Mouse (Mus musculus) embryonic facial prominence, embryonic 11.5 days (tissue): ENCODE results near the gene Wdr86. TPM values are rescaled to one million over a fixed set of nuclear protein-coding genes. Genes with fewer than 3 reads are reported as not detected.
"Not testable (repeated sequence)": the region's sequence is repeated elsewhere in the genome, so short reads cannot be mapped to it uniquely, and the experiment has no call there.

ENCODE experiments used
- ATAC-seq: fragments of 200-750 bp; cut with Nextera tagmentation; replicated peaks from 2 replicates; pipeline ENCODE4 v1.8.0; 2017; ENCODE audit warnings: low read depth; ENCODE audit not compliant: insufficient number of reproducible peaks, low FRiP score, low TSS enrichment
- DNase-seq: peaks from one replicate; pipeline ENCODE4 v3.0.0-alpha.2; 2015; ENCODE audit warnings: low spot score
- H3K27ac ChIP-seq: fragments of 300-500 bp; sonication (generic); replicated peaks from 2 replicates; pipeline ENCODE4 v1.5.1; 2014; ENCODE audit warnings: mild to moderate bottlenecking, low read depth, low read length, control low read depth
- H3K27me3 ChIP-seq: fragments of 300-500 bp; sonication (generic); 2 replicates; pipeline ENCODE4 v1.6.1; 2014; ENCODE audit warnings: mild to moderate bottlenecking, low read length, moderate library complexity, mixed read lengths; ENCODE audit not compliant: control insufficient read depth, insufficient read depth
- H3K36me3 ChIP-seq: fragments of 300-500 bp; sonication (generic); replicated peaks from 2 replicates; pipeline ENCODE4 v1.6.1; 2014; ENCODE audit warnings: low read depth, mild to moderate bottlenecking, low read length, moderate library complexity, mixed read lengths; ENCODE audit not compliant: control insufficient read depth, insufficient read depth
- H3K4me1 ChIP-seq: fragments of 300-500 bp; sonication (generic); 2 replicates; pipeline ENCODE4 v1.6.1; 2014; ENCODE audit warnings: low read length, mixed read lengths; ENCODE audit not compliant: control insufficient read depth, insufficient read depth
- H3K4me2 ChIP-seq: fragments of 300-500 bp; sonication (generic); 2 replicates; pipeline ENCODE4 v1.6.1; 2014; ENCODE audit warnings: low read depth, mild to moderate bottlenecking, control low read depth, low read length, moderate library complexity
- H3K4me3 ChIP-seq: fragments of 300-500 bp; sonication (generic); 2 replicates; pipeline ENCODE4 v1.5.1; 2014; ENCODE audit warnings: low read depth, low read length, control low read depth
- H3K9ac ChIP-seq: fragments of 300-500 bp; sonication (generic); replicated peaks from 2 replicates; pipeline ENCODE4 v1.6.1; 2014; ENCODE audit warnings: mild to moderate bottlenecking, control low read depth, low read length
- H3K9me3 ChIP-seq: fragments of 300-500 bp; sonication (generic); replicated peaks from 2 replicates; pipeline ENCODE4 v1.6.1; 2016; ENCODE audit warnings: mild to moderate bottlenecking, low read length, inconsistent platforms, mixed read lengths; ENCODE audit not compliant: control insufficient read depth
- WGBS: fragments of 180-500 bp; shearing (Covaris S2); extraction: QIAGEN DNeasy Blood & Tissue Kit; methylation state at CpG from one replicate; pipeline ENCODE4 v1.1.7; 2014; 5-methylcytosine and 5-hydroxymethylcytosine counted together
- polyA plus RNA-seq: library from polyadenylated mRNA; unstranded; fragments of >200 nt; fragmentation: Nextera tagmentation; extraction: Ambion mirVana; gene quantifications from 2 replicates; pipeline ENCODE4 v1.2.1, GENCODE M21; 2014

The Wdr86 gene
- polyA plus RNA-seq, 1 experiment from 2014 or later: 53.8 TPM

- Histone ChIP-seq H3K27me3 (no peaks in the 10 kb centered on the region), H3K4me2 (no peak overlapping the region), H3K4me1 (no peaks in the 10 kb centered on the region), H3K36me3 (no peaks in the 10 kb centered on the region; the same call in none of the 2 replicates), H3K4me3 (no peak overlapping the region), H3K9ac (no peak overlapping the region), H3K27ac (no peak overlapping the region), H3K9me3 (no peaks in the 10 kb centered on the region)
- ATAC-seq: no peak
- DNase-seq: no peak
- WGBS: 77% methylated on average over 1 of the region's 1 CpGs
Measured at GRCm38 (mm10) chr5:24687696-24688095, 42.8 kb downstream of the Wdr86 start.

DNA sequence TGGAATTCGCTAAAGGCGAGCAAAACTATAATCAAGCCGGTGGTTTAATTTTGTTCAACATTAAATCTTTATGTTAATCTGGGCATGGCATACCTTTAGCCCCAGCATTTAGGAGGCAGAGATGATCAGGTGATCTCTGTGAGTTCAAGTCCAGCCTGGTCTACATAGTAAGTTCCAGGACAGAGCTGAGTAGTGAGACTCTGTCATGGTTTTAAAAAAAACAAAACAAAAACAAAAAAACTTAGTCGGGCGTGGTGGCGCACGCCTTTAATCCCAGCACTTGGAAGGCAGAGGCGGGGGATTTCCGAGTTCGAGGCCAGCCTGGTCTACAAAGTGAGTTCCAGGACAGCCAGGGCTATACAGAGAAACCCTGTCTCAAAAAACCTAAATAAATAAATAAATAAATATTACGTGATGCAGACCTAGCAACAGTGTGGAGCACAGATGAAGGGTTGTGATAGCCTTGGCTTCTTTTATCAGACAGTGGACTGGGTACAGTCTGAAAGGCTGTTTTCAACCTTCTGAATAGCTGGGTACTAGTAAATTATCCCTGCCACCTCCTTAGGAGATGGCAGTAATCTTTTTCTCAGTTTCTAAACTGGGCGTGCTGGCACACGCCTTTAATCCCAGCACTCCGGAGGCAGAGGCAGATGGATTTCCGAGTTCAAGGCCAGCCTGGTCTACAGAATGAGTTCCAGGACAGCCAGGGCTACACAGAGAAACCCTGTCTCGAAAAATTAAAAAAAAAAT is 43.7 kb downstream of the Wdr86 start:
- DNase-seq, H3K9me3 ChIP-seq, H3K36me3 ChIP-seq, ATAC-seq, H3K27me3 ChIP-seq, H3K4me1 ChIP-seq, H3K27ac ChIP-seq, H3K9ac ChIP-seq: not testable (repeated sequence)
- H3K4me2 ChIP-seq: peak overlapping the region; percentile 23; the same call in 1 of the 2 replicates
- 79% methylated on average over 16 of the region's 16 CpGs for WGBS
- H3K4me3 ChIP-seq: peak overlapping the region; percentile 85; the same call in 1 of the 2 replicates

GRCm38 (mm10) chr5:24686176-24686575 is 44.4 kb downstream of the Wdr86 start:
- Histone ChIP-seq H3K4me1 (no peaks in the 10 kb centered on the region), H3K27ac (peak overlapping the region; percentile 60; the same call in 1 of the 2 replicates), H3K36me3 (no peaks in the 10 kb centered on the region; the same call in 1 of the 2 replicates), H3K27me3 (no peaks in the 10 kb centered on the region), H3K9ac (peak overlapping the region; percentile 75), H3K9me3 (no peaks in the 10 kb centered on the region), H3K4me2 (peak overlapping the region; percentile 23), H3K4me3 (peak overlapping the region; percentile 85)
- WGBS: under 1% methylated on average over 15 of the region's 15 CpGs
- ATAC-seq (no peak), DNase-seq (no peak)

DNA sequence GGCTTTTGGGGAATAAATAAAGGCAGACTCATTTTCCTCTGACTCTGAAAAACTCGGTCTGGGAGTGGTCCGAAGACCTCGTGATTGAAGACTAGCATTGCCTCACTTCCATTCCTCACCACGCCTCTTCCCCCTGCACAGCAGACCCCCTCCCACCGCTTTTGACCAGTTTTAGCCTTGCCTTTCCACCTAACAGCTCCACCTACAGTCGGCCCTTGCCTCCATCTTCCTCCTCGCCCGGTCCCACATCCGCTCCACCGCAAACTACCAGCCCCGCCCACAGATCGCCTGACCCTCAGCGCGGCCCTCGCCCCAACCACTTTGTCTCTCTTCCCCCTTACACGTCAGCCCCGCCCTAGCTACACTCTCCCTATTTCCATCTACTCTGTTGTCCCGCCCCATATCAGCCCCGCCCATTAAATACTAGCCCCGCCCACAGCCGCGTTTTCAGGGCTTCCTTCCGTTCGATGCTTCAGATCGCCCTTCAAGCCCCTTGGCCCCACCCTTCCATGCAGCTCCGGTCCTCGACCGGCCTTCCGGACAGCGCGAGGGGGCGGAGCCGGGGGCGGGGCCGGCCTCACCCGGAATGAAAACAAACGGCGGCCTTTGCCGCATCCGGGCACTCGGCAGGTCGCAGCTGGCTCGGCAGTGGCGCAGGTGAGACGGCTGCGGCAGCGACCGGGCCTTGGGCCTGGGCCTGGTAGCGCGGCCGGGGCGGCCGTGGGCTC is 45.0 kb downstream of the Wdr86 start, which contains the start of gene Nub1:
Gene Nub1 (plus strand): TSS at position 167 of the 728 bp plus-strand sequence.
- Histone ChIP-seq H3K4me3 (peak within 1 kb of the TSS; percentile 85), H3K4me1 (no peaks in the 10 kb centered on the region), H3K9ac (peak within 1 kb of the TSS; percentile 75), H3K9me3 (no peaks in the 10 kb centered on the region), H3K27ac (peak within 1 kb of the TSS; percentile 75), H3K27me3 (no peaks in the 10 kb centered on the region), H3K36me3 (no peaks in the 10 kb centered on the region), H3K4me2 (peak within 1 kb of the TSS; percentile 34)
- DNase-seq: peak; percentile 99
- ATAC-seq: peak; percentile 98
- under 1% methylated on average over 53 of the region's 53 CpGs for WGBS

DNA sequence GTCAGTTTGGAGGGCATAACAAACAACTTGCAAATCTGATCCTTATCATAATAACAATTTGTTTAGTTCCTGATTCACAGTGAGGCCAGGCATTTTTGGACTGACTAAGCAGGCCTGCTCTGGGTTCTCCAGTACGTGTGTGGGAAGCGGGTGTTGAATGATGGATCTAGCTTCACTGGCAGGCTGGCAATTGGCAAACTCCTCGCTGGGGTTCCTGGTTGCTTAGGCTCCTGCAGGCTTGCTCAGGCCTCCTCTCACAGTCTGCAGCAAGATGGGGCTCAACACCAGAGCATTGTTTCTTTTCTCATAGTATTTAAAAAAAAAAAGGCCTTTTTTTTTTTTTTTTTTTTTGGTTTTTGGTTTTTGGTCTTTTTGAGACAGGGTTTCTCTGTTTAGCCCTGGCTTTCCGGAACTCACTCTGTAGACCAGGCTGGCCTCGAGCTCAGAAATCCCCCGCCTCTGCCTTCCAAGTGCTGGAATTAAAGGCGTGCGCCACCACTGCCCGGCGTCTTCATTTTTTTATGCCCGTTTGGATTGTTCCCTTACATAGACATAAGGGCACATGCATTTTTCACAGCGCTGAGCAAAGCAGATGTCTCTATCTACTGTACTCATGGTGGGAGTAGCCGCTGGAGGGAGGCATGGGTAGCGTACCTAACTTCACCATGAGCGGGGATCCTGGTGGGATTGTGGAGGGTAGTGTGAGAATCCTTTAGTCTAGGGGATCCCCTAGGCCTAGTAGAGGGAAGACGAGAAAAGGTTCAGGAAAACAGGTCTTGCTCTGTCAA is 45.8 kb downstream of the Wdr86 start:
- H3K27ac ChIP-seq: peak overlapping the region; percentile 75
- peak; percentile 37 for ATAC-seq
- WGBS: 32% methylated on average over 16 of the region's 16 CpGs

GRCm38 (mm10) chr5:24681436-24681835 is 49.1 kb downstream of the Wdr86 start:
- H3K9ac ChIP-seq: no peak overlapping the region
- H3K4me2 ChIP-seq: no peak overlapping the region
- DNase-seq (no peak), ATAC-seq (no peak)
- no peak overlapping the region for H3K27ac ChIP-seq
- no peaks in the 10 kb centered on the region for H3K36me3 ChIP-seq
- no peaks in the 10 kb centered on the region for H3K9me3 ChIP-seq
- 50% methylated on average over 1 of the region's 1 CpGs for WGBS
- no peak overlapping the region for H3K4me3 ChIP-seq
- no peaks in the 10 kb centered on the region for H3K27me3 ChIP-seq
- no peaks in the 10 kb centered on the region for H3K4me1 ChIP-seq

More for the DNA sequence above, 45.8 kb downstream of the Wdr86 start:
- H3K27me3 ChIP-seq: no peaks in the 10 kb centered on the region
- peak overlapping the region; percentile 85 for H3K4me3 ChIP-seq
- peak; percentile 6 for DNase-seq
- H3K36me3 ChIP-seq: no peaks in the 10 kb centered on the region
- no peaks in the 10 kb centered on the region for H3K4me1 ChIP-seq
- H3K9me3 ChIP-seq: no peaks in the 10 kb centered on the region
- peak overlapping the region; percentile 34 for H3K4me2 ChIP-seq
- H3K9ac ChIP-seq: peak overlapping the region; percentile 50

GRCm38 (mm10) chr5:24674238-24674637 is 56.3 kb downstream of the Wdr86 start:
- H3K4me1 ChIP-seq: no peaks in the 10 kb centered on the region
- H3K9ac ChIP-seq: no peak overlapping the region
- no peak overlapping the region for H3K27ac ChIP-seq
- ATAC-seq (peak; percentile 56), DNase-seq (peak; percentile 81)
- no peaks in the 10 kb centered on the region for H3K27me3 ChIP-seq
- H3K4me2 ChIP-seq: no peak overlapping the region
- no peak overlapping the region for H3K4me3 ChIP-seq
- no peaks in the 10 kb centered on the region for H3K9me3 ChIP-seq
- H3K36me3 ChIP-seq: no peaks in the 10 kb centered on the region
- 37% methylated on average over 4 of the region's 4 CpGs for WGBS
